In the genomic region with DNA sequence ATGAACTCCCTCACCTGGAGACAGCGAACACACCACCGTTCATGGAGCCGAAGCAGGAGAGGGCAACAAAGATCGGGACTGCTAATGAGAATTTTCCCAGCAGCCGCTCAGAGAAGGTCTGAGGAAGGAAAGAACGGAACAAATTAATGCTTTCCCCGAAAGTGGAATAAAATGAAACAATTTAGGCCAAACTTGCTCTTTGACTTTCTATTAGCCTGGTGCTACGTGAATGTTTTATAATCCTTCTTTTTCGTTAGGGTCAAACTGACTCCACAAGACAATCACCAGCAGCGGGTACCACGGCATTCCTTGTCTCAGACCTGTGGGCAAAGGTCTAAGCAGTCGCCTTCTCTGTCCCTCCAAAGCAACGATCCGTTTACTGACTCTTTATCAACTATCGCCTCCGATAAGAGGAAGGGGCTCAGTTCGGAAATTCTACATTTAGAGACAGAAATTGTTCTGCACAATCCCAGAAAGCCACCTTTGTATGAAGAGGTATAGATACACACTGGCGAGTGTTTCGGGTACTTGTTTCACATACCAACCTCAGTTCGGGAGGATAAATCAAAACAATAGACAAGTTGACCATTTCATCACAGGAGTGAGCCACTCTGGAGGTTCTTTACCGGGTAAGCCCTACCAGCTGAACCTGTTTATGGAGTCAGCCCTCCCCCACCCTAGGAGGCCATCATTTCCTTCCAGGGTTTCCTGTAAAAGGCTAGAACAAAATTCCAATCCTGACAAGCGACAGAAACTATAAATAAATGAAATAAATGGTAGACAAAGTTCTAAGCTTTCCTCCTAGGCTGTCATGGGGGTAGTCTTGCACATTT, we compare ENCODE assay signal across 8 mouse cellular contexts.
DNase-seq lines count a peak whose midpoint lies in the region.

No protein-coding gene starts in this region.

- peak; percentile 11 for DNase-seq in ovary, postnatal 14 days (ENCODE audit: low spot score)
- DNase-seq in ovary, adult 18-20 months (ENCODE audit: low spot score): no peak
- peak; percentile 22 for DNase-seq in gonadal fat pad, adult 2 months (ENCODE audit: low read depth)
- DNase-seq in kidney, postnatal 14 days: peak; percentile 37
- DNase-seq in mesoderm, embryonic 11.5 days (ENCODE audit: low read depth, low spot score): peak; percentile 60
- no peak for DNase-seq in spleen, postnatal 14 days (ENCODE audit: low spot score in 2 of 2)
- no peak for DNase-seq in gastrocnemius, adult 18-20 months (ENCODE audit: low spot score)
- DNase-seq in cerebellum, postnatal 4 days (ENCODE audit: low spot score in 2 of 2): no peak

Comparison
In these comparisons a context has a peak if more than half of its experiments do, and no peak if none do; other contexts are left out.
1. DNase-seq: peak in ovary, postnatal 14 days (single experiment), gonadal fat pad, adult 2 months (single experiment), kidney, postnatal 14 days (single experiment) and mesoderm, embryonic 11.5 days (single experiment); none in ovary, adult 18-20 months (single experiment), spleen, postnatal 14 days (0 of 2), gastrocnemius, adult 18-20 months (single experiment) and cerebellum, postnatal 4 days (0 of 2).